Mouse (Mus musculus) forebrain, embryonic 14.5 days (tissue): Measurements from ENCODE around the gene Lsg1. TPM values are rescaled to one million over a fixed set of nuclear protein-coding genes. Genes with fewer than 3 reads are reported as not detected.

ENCODE experiments used
- ATAC-seq: fragments of 200-750 bp; cut with Nextera tagmentation; 2 replicates; pipeline ENCODE4 v1.8.0; 2017; ENCODE audit warnings: mild to moderate bottlenecking, moderate library complexity
- DNase-seq: peaks from one replicate; pipeline ENCODE4 v3.0.0-alpha.2; 2015; ENCODE audit warnings: low spot score
- H3K27ac ChIP-seq: fragments of 300-500 bp; sonication (generic); 2 replicates; pipeline ENCODE4 v1.5.1; 2014; ENCODE audit warnings: low read depth, mild to moderate bottlenecking, control low read depth, low read length, moderate library complexity
- H3K27me3 ChIP-seq: fragments of 300-500 bp; sonication (generic); replicated peaks from 2 replicates; pipeline ENCODE4 v1.6.1; 2014; ENCODE audit warnings: low read length, control low read depth, mixed read lengths; ENCODE audit not compliant: control insufficient read depth, insufficient read depth
- H3K36me3 ChIP-seq: fragments of 300-500 bp; sonication (generic); 2 replicates; pipeline ENCODE4 v1.6.1; 2014; ENCODE audit warnings: low read length, control low read depth; ENCODE audit not compliant: control insufficient read depth, insufficient read depth
- H3K4me1 ChIP-seq: fragments of 300-500 bp; sonication (generic); 2 replicates; pipeline ENCODE4 v1.6.1; 2014; ENCODE audit warnings: antibody characterized with exemption, low read length, control low read depth; ENCODE audit not compliant: control insufficient read depth, insufficient read depth
- H3K4me2 ChIP-seq: fragments of 300-500 bp; sonication (generic); 2 replicates; pipeline ENCODE4 v1.6.1; 2014; ENCODE audit warnings: mild to moderate bottlenecking, control low read depth, low read length
- H3K4me3 ChIP-seq: fragments of 300-500 bp; sonication (generic); 2 replicates; pipeline ENCODE4 v1.5.1; 2014; ENCODE audit warnings: low read depth, low read length, control low read depth
- H3K9ac ChIP-seq: fragments of 300-500 bp; sonication (generic); 2 replicates; pipeline ENCODE4 v1.6.1; 2014; ENCODE audit warnings: mild to moderate bottlenecking, low read length, control low read depth, moderate library complexity
- H3K9me3 ChIP-seq: fragments of 300-500 bp; sonication (generic); replicated peaks from 2 replicates; pipeline ENCODE4 v1.6.1; 2016; ENCODE audit warnings: low read length, control low read depth, mixed read lengths; ENCODE audit not compliant: control insufficient read depth
- WGBS: fragments of 180-500 bp; shearing (Covaris S2); extraction: QIAGEN DNeasy Blood & Tissue Kit; methylation state at CpG from one replicate; pipeline ENCODE4 v1.1.7; 2014; 5-methylcytosine and 5-hydroxymethylcytosine counted together
- polyA plus RNA-seq: library from polyadenylated mRNA; unstranded; fragments of >200 nt; fragmentation: Nextera tagmentation; extraction: Ambion mirVana; gene quantifications from 2 replicates; pipeline ENCODE4 v1.2.1, GENCODE M21; 2014

Gene Lsg1
- polyA plus RNA-seq, 1 experiment from 2014 or later, result 62.3 TPM

DNA sequence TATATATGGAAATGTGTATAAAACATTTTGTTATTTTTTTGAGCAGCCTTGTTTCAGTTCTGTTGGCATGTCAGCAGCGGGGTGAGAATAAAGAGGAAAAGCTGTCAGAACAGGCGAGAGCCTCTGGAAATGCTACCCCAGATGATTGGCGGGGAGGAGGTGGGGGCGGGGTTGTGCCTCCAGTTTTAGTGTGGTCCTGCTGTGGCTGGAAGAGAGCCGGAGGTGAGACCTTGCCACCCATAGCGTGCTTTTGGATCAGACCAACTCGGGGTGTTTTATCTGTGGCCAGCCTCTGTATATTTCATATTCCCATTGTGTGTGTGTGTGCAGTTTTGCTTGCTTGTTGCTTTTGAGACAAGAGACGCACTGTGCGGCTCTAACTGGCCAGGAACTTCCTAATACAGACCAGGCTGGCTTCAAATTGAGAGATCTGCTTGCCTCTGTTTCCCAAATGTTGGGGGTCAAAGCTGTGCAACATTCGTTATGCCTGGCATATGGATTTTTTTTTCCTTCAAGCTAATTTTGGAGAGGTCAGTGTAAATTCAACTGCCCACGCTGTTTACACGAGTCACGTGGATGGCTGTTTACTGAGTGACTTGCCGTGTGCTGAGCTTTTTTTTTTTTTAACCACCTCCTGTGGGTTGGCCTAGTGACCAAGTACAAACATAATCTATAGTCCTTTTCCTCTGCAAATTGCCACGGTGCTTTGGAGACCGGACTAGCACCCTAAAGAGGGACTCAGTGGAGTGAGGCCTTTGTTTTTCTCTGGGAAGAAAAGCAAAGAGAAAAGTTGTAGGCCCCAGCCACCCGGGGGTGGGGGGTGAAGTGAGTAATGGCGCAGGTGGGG, 15.5 kb upstream of the Lsg1 start:
- H3K4me2 ChIP-seq, result peak overlapping the region; percentile 1; the same call in 1 of the 2 replicates
- peaks cover 12% of the 10 kb centered on the region for H3K4me1 ChIP-seq
- DNase-seq, result no peak
- no peak overlapping the region for H3K27ac ChIP-seq
- no peak for ATAC-seq
- H3K9me3 ChIP-seq, result no peaks in the 10 kb centered on the region
- H3K9ac ChIP-seq, result peak overlapping the region; percentile 29; the same call in 1 of the 2 replicates
- WGBS, result 31% methylated on average over 18 of the region's 18 CpGs
- peaks cover 23% of the 10 kb centered on the region for H3K27me3 ChIP-seq
- no peaks in the 10 kb centered on the region for H3K36me3 ChIP-seq
- no peak overlapping the region for H3K4me3 ChIP-seq

DNA sequence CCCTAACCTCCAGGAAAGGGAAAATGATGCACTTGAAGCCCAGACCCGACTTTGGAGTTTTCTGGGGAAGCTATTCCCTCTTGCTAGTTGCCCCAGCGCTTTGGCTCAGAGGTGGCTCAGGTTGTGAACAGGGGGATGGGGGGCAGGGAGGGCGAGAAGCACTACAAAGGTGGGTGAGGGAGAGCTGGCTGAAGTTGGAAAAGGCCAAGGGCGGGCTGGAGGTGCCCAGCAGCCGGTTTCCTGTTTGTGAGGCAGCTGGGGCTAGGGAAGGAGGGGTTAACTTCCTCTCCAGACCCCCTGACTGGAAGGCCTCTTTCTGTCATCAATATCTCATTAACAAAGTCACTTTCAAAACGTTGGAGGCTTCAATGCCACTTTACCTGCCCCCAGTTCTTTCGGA, 14.6 kb upstream of the Lsg1 start:
- no peaks in the 10 kb centered on the region for H3K9me3 ChIP-seq
- no peaks in the 10 kb centered on the region for H3K36me3 ChIP-seq
- peak overlapping the region; percentile 53; the same call in 1 of the 2 replicates for H3K4me3 ChIP-seq
- 31% methylated on average over 7 of the region's 7 CpGs for WGBS
- no peak overlapping the region for H3K27ac ChIP-seq
- ATAC-seq, result no peak
- no peak overlapping the region for H3K9ac ChIP-seq
- H3K4me1 ChIP-seq, result peaks cover 12% of the 10 kb centered on the region
- peak overlapping the region; percentile 93 for H3K4me2 ChIP-seq
- H3K27me3 ChIP-seq, result peaks cover 23% of the 10 kb centered on the region
- DNase-seq, result no peak

DNA sequence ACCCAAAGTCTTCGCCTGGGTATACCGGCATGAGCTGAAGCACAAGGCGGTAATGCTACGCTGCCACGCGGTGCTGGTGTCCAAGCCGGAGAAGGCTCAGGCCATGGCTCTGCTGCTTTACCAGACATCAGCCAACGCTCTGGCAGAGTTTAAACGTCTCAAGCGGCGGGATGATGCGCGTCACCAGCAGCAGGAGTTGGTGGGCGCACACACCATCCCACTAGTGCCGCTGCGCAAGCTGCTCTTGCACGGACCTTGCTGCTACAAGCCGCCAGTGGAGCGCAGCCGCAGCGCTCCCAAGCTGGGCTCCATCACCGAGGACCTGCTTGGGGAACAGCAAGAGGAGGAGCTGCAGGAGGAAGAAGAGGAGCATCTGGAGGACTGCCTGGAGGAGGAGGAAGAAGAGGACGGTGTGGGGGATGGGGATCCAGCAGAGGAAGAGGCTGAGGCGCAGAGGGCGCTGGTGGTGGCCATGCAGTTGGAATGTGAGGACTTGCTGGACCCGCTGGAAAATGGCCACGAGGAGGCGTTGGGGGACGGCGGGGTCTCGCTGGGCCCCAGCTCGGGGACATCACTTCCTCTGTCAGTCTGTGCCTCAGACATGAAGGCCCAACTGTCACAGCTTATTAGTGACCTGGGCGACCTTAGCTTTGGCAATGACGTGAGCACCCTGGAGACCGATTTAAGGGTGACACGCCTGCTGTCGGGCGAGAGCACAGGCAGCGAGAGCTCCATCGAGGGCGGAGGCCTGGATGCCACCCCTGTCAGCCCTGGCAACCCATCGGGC, 13.8 kb upstream of the Lsg1 start:
- WGBS, result 13% methylated on average over 42 of the region's 42 CpGs
- Histone ChIP-seq H3K9ac (peak overlapping the region; percentile 65), H3K27ac (0 out of 2 replicates have a peak overlapping the region, but pooled peaks have one; percentile 2), H3K27me3 (peaks cover 23% of the 10 kb centered on the region), H3K4me2 (peak overlapping the region; percentile 93), H3K36me3 (no peaks in the 10 kb centered on the region), H3K4me1 (peaks cover 16% of the 10 kb centered on the region), H3K4me3 (peak overlapping the region; percentile 53), H3K9me3 (no peaks in the 10 kb centered on the region)
- DNase-seq (no peak), ATAC-seq (no peak)

DNA sequence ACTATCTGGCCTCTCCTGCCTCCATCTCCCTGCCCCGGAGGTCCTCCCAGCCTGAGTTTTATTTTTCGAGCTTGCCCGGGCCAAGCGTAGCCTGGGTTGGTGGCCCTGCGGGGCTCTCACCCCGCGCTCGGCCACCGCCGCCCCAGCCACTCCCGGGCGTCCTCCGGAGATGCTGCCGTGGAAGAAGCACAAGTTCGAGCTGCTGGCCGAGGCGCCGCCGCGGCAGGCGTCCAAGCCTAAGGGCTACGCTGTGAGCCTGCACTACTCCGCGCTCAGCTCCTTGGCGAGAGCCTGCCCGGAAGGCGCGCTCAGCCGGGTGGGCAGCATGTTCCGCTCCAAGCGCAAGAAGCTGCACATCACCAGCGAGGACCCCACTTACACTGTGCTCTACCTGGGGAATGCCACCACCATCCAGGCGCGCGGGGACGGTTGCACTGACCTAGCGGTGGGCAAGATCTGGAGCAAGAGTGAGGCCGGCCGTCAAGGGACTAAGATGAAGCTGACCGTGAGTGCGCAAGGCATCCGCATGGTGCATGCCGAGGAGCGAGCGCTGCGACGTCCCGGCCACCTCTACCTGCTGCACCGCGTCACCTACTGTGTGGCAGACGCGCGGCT, 13.1 kb upstream of the Lsg1 start:
- Histone ChIP-seq H3K27me3 (peaks cover 23% of the 10 kb centered on the region), H3K9me3 (no peaks in the 10 kb centered on the region), H3K27ac (no peak overlapping the region; the same call in 1 of the 2 replicates), H3K4me2 (peak overlapping the region; percentile 93), H3K4me3 (peak overlapping the region; percentile 53), H3K36me3 (no peaks in the 10 kb centered on the region), H3K4me1 (peaks cover 16% of the 10 kb centered on the region), H3K9ac (peak overlapping the region; percentile 65)
- WGBS, result under 1% methylated on average over 53 of the region's 53 CpGs
- peak; percentile 13; the same call in 1 of the 2 replicates for ATAC-seq
- peak; percentile 63 for DNase-seq

DNA sequence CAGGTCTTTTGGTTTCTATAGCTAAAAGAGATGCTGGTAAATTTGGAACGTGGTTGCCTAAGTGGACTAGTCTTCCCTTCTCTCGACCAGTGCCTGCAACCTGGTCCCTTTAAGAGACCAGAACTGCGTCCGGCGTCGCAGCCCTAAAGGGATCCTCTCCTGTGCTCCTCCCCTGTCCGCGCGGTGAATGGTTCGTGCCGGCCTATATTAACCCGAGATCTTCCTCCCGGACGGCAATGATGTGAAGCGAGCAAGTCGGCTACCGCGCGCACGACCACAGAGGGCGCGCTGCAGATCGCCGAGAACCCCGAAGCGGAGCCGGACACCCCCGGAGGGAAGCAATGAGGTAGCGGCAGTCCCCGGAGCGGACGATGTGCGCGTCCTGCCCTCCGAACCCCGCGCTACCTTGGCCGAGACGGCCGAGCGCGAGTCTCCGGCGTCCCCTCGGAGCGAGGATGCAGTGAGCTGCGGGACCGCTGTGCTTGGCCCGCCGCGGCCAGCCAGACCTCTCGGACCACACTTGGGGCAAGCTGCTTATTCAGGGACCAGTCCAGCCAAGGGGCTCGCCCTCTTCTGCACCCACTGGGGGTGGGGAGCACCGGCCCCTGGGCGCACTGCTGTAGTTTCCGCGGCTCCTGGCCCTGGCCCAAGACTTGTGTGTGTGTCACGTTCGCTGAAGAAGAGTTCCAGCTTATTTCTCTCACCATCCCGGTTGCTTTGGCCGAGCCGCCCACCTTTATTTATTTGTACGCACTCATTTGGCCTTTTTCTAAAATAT, 12.3 kb upstream of the Lsg1 start, which contains the start of gene Fam43a:
Gene Fam43a, plus strand, starts transcription at position 233 of the 778 bp plus-strand sequence.
- Histone ChIP-seq H3K4me1 (peaks cover 20% of the 10 kb centered on the region), H3K27ac (no peak within 1 kb of the TSS; the same call in 1 of the 2 replicates), H3K9me3 (no peaks in the 10 kb centered on the region), H3K36me3 (no peaks in the 10 kb centered on the region), H3K9ac (peak within 1 kb of the TSS; percentile 65), H3K4me2 (peak within 1 kb of the TSS; percentile 93), H3K4me3 (peak within 1 kb of the TSS; percentile 53), H3K27me3 (peaks cover 24% of the 10 kb centered on the region)
- peak; percentile 51 for ATAC-seq
- under 1% methylated on average over 57 of the region's 63 CpGs for WGBS
- peak; percentile 81 for DNase-seq

DNA sequence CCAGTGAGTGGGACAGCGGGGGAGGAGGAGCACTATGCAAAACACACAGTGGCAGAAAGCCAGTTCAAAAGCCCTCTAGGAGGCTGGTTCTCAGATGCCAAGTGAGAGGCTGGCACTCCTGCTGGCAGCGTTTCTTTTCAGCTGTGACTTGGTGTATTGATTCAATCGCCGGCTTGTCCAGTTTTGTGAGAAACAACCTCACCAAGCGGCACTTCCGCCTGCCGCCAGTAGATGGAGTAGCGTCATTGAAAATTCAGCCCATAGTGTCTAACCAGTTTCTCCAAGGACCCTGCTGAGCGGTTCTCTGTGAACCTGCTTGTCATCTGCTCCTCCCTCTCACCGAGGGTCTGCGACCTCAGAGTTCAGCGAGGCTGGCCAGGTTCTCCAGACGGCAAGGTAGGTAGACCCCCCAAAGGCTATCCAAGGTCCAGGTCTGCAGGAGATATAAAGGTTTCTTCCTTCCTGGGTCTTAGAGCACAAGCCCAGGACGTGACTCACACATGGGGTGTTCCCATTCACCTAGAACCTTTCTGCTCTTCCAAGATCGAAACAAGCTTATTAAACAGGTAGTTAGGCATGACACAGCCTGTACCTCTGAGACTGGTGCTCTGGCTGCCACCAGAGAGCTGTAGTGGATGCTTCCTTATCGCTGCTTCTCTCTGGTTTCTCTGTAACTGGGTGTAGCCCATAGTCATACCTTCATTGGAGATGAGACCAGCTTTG, 9.7 kb upstream of the Lsg1 start:
- peak; percentile 55 for ATAC-seq

DNA sequence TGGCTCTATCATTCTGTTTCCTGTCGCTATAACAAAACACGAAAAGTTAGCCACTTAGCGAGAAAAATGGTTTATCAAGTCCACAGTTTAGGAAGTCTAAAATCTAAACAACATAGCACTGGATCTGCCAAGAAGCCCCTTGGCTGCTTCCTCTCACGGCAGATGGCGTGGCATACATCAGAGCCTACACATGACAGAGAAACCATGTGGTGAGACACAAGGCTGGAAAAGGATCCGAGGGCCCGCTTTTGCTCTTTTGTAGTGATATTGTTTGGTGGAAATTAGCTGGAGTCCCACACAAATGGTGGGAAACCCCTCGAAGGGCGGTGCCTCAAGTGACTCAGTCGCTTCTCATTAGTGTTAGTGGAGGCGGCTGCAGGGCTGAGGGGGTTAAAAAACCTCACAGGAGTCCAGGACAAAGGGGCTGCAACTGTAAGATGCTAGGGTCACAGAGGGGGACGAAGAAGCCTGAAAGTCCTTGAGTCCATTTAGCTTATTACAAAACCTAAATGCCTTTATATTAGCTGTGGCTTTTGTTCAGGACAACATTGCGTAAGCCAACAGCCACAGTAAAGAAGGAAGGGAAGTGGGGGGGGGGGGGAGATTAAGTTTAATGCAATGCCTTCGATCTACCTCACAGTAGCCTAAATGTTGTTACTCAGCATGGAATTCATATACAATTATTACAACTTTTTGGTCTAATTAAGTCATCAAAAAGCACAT, 8.6 kb upstream of the Lsg1 start:
- ATAC-seq (peak; percentile 66), DNase-seq (peak; percentile 86)
- no peaks in the 10 kb centered on the region for H3K9me3 ChIP-seq
- H3K9ac ChIP-seq, result no peak overlapping the region
- no peak overlapping the region for H3K4me2 ChIP-seq
- no peak overlapping the region for H3K27ac ChIP-seq
- peaks cover 18% of the 10 kb centered on the region for H3K4me1 ChIP-seq
- H3K27me3 ChIP-seq, result peaks cover 15% of the 10 kb centered on the region
- 26% methylated on average over 14 of the region's 14 CpGs for WGBS
- H3K36me3 ChIP-seq, result no peaks in the 10 kb centered on the region
- no peak overlapping the region for H3K4me3 ChIP-seq

More for the DNA sequence above, 9.7 kb upstream of the Lsg1 start:
- Histone ChIP-seq H3K27me3 (peaks cover 25% of the 10 kb centered on the region), H3K4me2 (peak overlapping the region; percentile 41), H3K36me3 (no peaks in the 10 kb centered on the region), H3K4me1 (peaks cover 20% of the 10 kb centered on the region), H3K27ac (no peak overlapping the region), H3K4me3 (no peak overlapping the region), H3K9ac (no peak overlapping the region), H3K9me3 (no peaks in the 10 kb centered on the region)
- DNase-seq, result peak; percentile 95
- WGBS, result 9% methylated on average over 16 of the region's 16 CpGs
